Mouse (Mus musculus) neural tube, embryonic 11.5 days (tissue): ENCODE results near the gene March2. TPM values are rescaled to one million over a fixed set of nuclear protein-coding genes. Genes with fewer than 3 reads are reported as not detected.

Experiments used
- ATAC-seq: fragments of 200-750 bp; cut with Nextera tagmentation; 2 replicates; pipeline ENCODE4 v1.8.0; 2017; ENCODE audit warnings: moderate number of reproducible peaks, mild to moderate bottlenecking, moderate TSS enrichment, moderate library complexity; ENCODE audit not compliant: insufficient read depth, low FRiP score, low TSS enrichment
- DNase-seq: peaks from one replicate; pipeline ENCODE4 v3.0.0-alpha.2; 2015; ENCODE audit warnings: low spot score
- H3K27ac ChIP-seq: fragments of 300-500 bp; sonication (generic); 2 replicates; pipeline ENCODE4 v1.5.1; 2014; ENCODE audit warnings: low read depth, mild to moderate bottlenecking, low read length
- H3K27me3 ChIP-seq: fragments of 300-500 bp; sonication (generic); 2 replicates; pipeline ENCODE4 v1.6.1; 2014; ENCODE audit warnings: mild to moderate bottlenecking, low read length, mixed read lengths; ENCODE audit not compliant: control insufficient read depth, insufficient read depth
- H3K36me3 ChIP-seq: fragments of 300-500 bp; sonication (generic); 2 replicates; pipeline ENCODE4 v1.6.1; 2014; ENCODE audit warnings: mild to moderate bottlenecking, low read length, moderate library complexity, mixed read lengths; ENCODE audit not compliant: control insufficient read depth, insufficient read depth
- H3K4me1 ChIP-seq: fragments of 300-500 bp; sonication (generic); 2 replicates; pipeline ENCODE4 v1.6.1; 2014; ENCODE audit warnings: low read length, mixed read lengths; ENCODE audit not compliant: control insufficient read depth, insufficient read depth
- H3K4me2 ChIP-seq: fragments of 300-500 bp; sonication (generic); 2 replicates; pipeline ENCODE4 v1.6.1; 2014; ENCODE audit warnings: low read depth, mild to moderate bottlenecking, moderate library complexity
- H3K4me3 ChIP-seq: fragments of 300-500 bp; sonication (generic); 2 replicates; pipeline ENCODE4 v1.5.1; 2014; ENCODE audit warnings: low read depth, low read length
- H3K9ac ChIP-seq: fragments of 300-500 bp; sonication (generic); 2 replicates; pipeline ENCODE4 v1.6.1; 2014; ENCODE audit warnings: mild to moderate bottlenecking, low read length
- H3K9me3 ChIP-seq: fragments of 300-500 bp; sonication (generic); 2 replicates; pipeline ENCODE4 v1.6.1; 2016; ENCODE audit warnings: low read length; ENCODE audit not compliant: control insufficient read depth
- WGBS: fragments of 180-500 bp; shearing (Covaris S2); extraction: QIAGEN DNeasy Blood & Tissue Kit; methylation state at CpG from one replicate; pipeline ENCODE4 v1.1.7; 2014; 5-methylcytosine and 5-hydroxymethylcytosine counted together
- polyA plus RNA-seq: library from polyadenylated mRNA; unstranded; fragments of >200 nt; fragmentation: Nextera tagmentation; extraction: Ambion mirVana; gene quantifications from 2 replicates; pipeline ENCODE4 v1.2.1, GENCODE M21; 2014

March2 gene
- polyA plus RNA-seq, 1 experiment from 2014 or later: 43.8 TPM

DNA sequence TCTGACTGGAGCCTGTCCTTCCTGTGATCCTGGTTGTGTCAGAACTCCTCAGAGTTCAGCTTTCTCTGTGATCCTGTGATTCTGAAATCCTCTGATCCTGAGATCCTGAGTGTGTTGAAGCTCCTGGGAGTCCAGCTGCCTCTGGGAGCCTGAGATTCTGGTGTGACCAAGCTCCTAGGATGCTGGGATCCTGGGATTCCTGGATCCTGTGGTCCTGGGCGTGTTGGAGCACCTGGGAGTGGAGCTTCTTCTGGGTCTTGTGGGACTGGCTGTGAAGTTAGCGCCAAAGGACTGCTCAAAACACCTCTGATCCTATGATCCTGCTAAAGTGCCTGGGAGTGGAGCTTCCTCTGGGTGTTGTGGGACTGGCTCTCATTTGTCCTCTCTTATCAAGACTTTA lies 9.9 kb upstream of the March2 start:
- WGBS: 76% methylated on average over 2 of the region's 2 CpGs

GRCm38 (mm10) chr17:33719736-33720378 lies 1.4 kb upstream of the March2 start:
- Histone ChIP-seq H3K27ac (no peak overlapping the region), H3K9me3 (no peaks in the 10 kb centered on the region), H3K4me2 (no peak overlapping the region), H3K27me3 (no peaks in the 10 kb centered on the region), H3K36me3 (no peaks in the 10 kb centered on the region), H3K4me3 (no peak overlapping the region), H3K9ac (no peak overlapping the region), H3K4me1 (0 out of 2 replicates have a peak, but pooled peaks cover 4% of the 10 kb centered on the region)
- ATAC-seq: no peak
- no peak for DNase-seq
- 95% methylated on average over 7 of the region's 7 CpGs for WGBS

More for the DNA sequence above, 9.9 kb upstream of the March2 start:
- no peak for ATAC-seq
- DNase-seq: no peak
- no peaks in the 10 kb centered on the region for H3K9me3 ChIP-seq
- H3K9ac ChIP-seq: no peak overlapping the region
- H3K4me3 ChIP-seq: no peak overlapping the region
- no peaks in the 10 kb centered on the region for H3K27me3 ChIP-seq
- no peaks in the 10 kb centered on the region for H3K36me3 ChIP-seq
- no peaks in the 10 kb centered on the region for H3K4me1 ChIP-seq
- H3K4me2 ChIP-seq: no peak overlapping the region
- H3K27ac ChIP-seq: no peak overlapping the region

DNA sequence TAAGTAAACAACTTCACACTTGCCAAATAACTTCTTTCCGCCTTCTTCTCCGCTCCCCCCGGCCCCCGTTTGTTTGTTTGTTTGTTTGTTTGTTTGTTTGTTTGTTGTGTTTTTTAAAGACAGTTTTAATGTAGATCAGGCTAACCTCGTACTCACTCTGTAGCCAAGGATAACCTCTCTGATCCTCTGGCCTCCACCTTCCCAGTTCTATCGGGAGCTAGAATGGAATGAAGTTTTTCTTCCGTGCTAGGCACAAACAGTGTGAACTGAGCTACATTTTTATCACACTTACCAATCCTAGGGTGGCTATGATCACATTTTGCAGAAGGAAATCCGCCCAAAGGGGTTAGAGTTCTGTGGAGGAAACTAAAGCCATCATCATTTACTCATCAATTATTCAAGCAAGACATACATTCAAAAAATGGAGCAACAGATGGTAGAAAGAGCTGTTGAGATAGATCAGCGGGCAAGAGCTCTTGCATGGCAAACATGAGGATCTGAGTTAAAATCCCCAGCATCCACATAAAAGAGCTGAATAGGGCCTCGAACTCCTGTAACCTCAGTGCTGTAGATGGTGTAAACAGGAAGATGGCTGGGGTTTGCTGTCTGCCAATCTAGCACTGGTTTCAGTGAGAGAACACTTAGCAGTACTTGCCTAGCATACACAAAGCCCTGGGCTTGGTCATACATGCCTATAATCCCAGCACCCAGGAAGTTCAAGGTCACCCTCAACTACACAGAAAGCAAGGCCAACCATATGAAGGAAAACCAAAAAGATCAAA lies 665 bp upstream of the March2 start:
- Histone ChIP-seq H3K4me2 (no peak overlapping the region), H3K4me1 (0 out of 2 replicates have a peak, but pooled peaks cover 4% of the 10 kb centered on the region), H3K27ac (no peak overlapping the region), H3K4me3 (peak overlapping the region; percentile 70; the same call in 1 of the 2 replicates), H3K27me3 (no peaks in the 10 kb centered on the region), H3K36me3 (no peaks in the 10 kb centered on the region), H3K9me3 (no peaks in the 10 kb centered on the region), H3K9ac (no peak overlapping the region)
- DNase-seq (no peak), ATAC-seq (0 out of 2 replicates have a peak, but pooled peaks have one; percentile 17)
- 51% methylated on average over 10 of the region's 10 CpGs for WGBS

GRCm38 (mm10) chr17:33717982-33718381 lies 488 bp downstream of the March2 start:
- 0 out of 2 replicates have a peak, but pooled peaks cover 4% of the 10 kb centered on the region for H3K4me1 ChIP-seq
- peak overlapping the region; percentile 66 for H3K4me2 ChIP-seq
- H3K27me3 ChIP-seq: no peaks in the 10 kb centered on the region
- ATAC-seq (no peak), DNase-seq (no peak)
- H3K36me3 ChIP-seq: no peaks in the 10 kb centered on the region
- H3K4me3 ChIP-seq: peak overlapping the region; percentile 70
- peak overlapping the region; percentile 67 for H3K9ac ChIP-seq
- 7% methylated on average over 8 of the region's 8 CpGs for WGBS
- H3K9me3 ChIP-seq: no peaks in the 10 kb centered on the region
- H3K27ac ChIP-seq: no peak overlapping the region

GRCm38 (mm10) chr17:33717246-33717645 lies 1.2 kb downstream of the March2 start:
- ATAC-seq: no peak
- Histone ChIP-seq H3K4me1 (0 out of 2 replicates have a peak, but pooled peaks cover 4% of the 10 kb centered on the region), H3K4me2 (no peak overlapping the region), H3K9ac (no peak overlapping the region), H3K36me3 (no peaks in the 10 kb centered on the region), H3K9me3 (no peaks in the 10 kb centered on the region), H3K4me3 (no peak overlapping the region), H3K27ac (no peak overlapping the region), H3K27me3 (no peaks in the 10 kb centered on the region)
- 95% methylated on average over 1 of the region's 1 CpGs for WGBS
- DNase-seq: no peak

DNA sequence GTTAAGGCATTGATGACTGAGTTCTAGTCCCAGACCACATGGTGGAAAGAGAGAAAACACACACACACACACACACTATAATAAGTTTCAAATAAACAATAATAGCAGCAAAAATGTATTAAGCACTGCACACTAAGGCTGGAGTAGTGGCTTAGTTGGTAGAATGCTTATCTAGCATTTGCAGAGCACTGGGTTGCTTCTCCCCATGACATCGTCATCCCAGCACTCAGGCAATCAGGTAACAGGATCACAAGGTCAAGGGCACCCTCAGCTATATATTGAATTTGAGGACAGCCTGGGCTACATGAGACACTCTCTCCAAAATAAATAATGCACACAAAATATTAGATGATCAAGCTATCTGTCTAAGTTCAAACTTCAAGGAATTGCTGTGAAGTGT lies 3.7 kb downstream of the March2 start:
- Histone ChIP-seq H3K9me3 (no peaks in the 10 kb centered on the region), H3K4me3 (no peak overlapping the region), H3K4me2 (no peak overlapping the region), H3K36me3 (no peaks in the 10 kb centered on the region), H3K4me1 (0 out of 2 replicates have a peak, but pooled peaks cover 4% of the 10 kb centered on the region), H3K9ac (no peak overlapping the region), H3K27ac (no peak overlapping the region), H3K27me3 (no peaks in the 10 kb centered on the region)
- ATAC-seq: no peak
- 86% methylated on average over 1 of the region's 1 CpGs for WGBS
- DNase-seq: no peak

DNA sequence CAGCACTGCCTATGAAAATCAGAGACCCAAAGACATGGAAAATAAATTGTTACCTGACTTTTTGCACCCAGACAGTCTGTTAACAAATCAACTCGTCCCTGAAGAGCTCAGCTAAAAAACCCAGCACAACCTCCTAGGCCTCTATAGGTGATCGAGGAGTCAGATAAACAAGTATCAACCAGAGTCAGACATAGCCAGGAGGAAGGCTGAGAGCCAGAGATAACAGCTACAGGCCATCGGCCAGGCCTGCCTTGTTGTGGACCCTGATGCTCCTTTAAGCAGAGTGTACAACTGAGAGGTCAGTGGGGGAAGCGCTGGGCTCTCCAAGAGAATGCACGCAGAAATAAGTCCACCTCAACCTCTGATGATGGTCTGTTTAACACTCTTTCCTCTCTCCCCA lies 5.2 kb downstream of the March2 start:
- DNase-seq (no peak), ATAC-seq (no peak)
- H3K4me1 ChIP-seq: 0 out of 2 replicates have a peak, but pooled peaks cover 4% of the 10 kb centered on the region
- H3K9me3 ChIP-seq: no peaks in the 10 kb centered on the region
- H3K27ac ChIP-seq: no peak overlapping the region
- no peak overlapping the region for H3K4me3 ChIP-seq
- H3K4me2 ChIP-seq: no peak overlapping the region
- no peaks in the 10 kb centered on the region for H3K36me3 ChIP-seq
- H3K27me3 ChIP-seq: no peaks in the 10 kb centered on the region
- no peak overlapping the region for H3K9ac ChIP-seq
- 87% methylated on average over 5 of the region's 5 CpGs for WGBS

- H3K4me1 ChIP-seq: no peaks in the 10 kb centered on the region
- no peak overlapping the region for H3K9ac ChIP-seq
- ATAC-seq (no peak), DNase-seq (no peak)
- no peak overlapping the region for H3K27ac ChIP-seq
- H3K9me3 ChIP-seq: no peaks in the 10 kb centered on the region
- 61% methylated on average over 3 of the region's 3 CpGs for WGBS
- no peak overlapping the region; the same call in 1 of the 2 replicates for H3K4me3 ChIP-seq
- H3K4me2 ChIP-seq: no peak overlapping the region
- H3K36me3 ChIP-seq: no peaks in the 10 kb centered on the region
- no peaks in the 10 kb centered on the region for H3K27me3 ChIP-seq
Measured at GRCm38 (mm10) chr17:33709834-33710233, 8.6 kb downstream of the March2 start.
